Mouse (Mus musculus): ENCODE data around the gene Creg2. TPM values are rescaled to one million over a fixed set of nuclear protein-coding genes. Genes with fewer than 3 reads are reported as not detected.
"Not testable (repeated sequence)": the region's sequence is repeated elsewhere in the genome, so short reads cannot be mapped to it uniquely, and the experiment has no call there.

Creg2 gene
- total RNA-seq, 2 experiments from 2014 or later: not detected

DNA sequence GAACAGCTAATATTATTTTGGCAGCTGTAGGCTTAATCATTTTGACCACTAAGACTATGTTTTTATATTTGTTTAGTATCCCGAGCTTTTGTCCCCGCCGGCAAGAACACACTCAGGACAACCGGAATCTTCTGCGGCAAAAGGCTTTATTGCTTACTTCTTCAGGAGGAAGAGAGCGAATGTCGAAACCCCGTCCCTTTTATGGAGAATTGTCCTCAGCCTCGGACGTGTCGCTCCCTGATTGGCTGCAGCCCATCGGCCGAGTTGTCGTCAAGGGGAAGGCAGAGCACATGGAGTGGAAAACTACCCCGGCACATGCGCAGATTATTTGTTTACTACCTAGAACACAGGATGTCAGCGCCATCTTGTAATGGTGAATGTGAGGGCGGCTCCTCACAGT lies 3.6 kb upstream of the Creg2 start:
- intact Hi-C loops (cut with DNase I); DNase-seq: not testable (repeated sequence)

DNA sequence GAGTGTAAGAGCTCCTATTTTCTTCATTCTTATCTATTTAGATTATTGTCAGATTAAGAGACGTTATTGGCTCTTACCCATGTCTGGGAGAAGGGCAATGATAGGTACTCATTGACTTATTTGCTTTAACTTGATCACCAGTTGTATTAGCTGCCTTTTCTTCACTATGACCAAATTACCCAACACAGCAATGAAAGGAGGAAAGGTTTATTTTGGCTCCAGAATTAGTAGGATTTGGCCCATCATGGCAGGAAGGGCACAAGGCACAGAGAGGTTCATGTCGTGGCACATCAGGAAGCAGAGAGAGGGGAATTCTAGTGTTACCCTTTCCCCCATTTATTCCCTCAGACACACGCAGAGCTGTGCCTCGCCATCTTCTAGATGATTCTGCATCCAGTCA lies 1.8 kb upstream of the Creg2 start:
- intact Hi-C loops (cut with DNase I): no loop called here
- no peak for DNase-seq

DNA sequence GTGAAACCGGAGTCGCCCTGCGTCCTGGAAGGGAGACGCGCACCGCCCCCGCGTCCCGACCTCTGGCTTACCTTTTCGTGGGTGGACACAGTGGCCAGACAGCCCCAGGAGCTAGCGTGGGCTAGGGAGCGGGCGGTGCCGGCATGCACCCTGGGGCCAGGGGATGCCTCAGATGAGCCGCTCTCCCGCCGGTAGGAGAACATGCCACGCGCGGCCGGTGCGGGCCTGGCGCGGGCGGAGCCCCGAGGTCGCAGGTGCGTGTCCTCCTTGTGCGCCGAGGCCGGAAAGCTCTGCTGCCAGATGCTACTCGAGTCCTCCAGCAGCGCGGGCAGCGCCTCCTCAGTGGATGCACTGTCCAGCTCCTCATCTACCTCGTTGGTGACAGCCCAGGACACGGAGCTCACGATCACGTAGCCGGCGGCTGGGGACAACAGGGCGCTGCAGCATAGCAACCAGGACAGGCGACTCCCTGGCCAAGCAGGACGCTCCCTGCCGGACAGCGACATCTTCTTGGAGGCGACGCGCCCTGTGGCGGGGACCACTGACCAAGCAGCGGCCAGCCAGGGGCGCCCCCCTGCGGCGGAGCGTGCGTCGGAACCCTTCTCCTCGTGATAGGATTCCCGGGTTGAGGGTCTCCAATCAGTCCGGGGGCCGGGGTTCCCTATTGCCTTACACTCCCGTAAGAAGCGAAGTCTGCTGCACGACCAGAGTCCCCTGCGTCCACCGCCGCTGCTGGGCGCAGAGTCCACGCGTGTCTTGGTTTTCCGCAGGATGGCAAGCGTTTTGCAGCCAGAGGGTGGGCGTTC lies 636 bp downstream of the Creg2 start:
- intact Hi-C loops (cut with DNase I): no loop called here
- peak; percentile 44 to 56 for DNase-seq

DNA sequence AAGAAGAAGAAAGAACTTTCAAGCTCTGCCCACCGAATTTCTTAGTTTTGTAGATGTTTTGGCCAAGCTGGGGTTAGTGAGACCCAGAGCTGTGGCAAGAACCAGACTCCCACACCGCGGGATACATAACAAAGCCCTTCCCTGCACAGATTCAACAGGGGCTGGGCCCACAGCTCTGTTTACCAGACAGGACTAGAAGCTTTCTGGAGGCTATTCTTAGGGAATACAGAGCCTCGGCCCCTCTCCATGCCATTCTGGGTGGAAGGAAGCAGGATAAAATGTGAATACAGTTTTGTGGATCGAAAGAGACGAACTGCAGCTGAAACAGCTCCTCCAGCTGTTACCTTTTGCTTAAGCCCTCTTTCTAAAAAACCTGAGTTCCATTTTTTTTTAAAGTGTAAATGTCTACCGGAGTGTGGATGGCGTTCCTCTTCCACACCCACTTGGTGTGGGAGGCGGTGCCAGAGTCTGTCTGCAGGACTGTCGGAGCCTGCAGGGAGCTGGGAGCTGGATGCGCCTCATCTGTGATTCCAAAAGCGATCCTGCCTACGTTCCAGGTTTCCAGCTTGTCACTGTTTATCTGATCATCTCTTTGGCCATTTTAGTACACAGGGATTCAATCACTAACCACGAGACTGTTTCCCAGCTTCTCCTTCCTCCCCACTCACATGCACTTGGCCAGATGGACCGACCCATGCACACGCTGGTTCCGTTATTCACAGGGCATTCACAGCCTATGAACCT lies 1.4 kb downstream of the Creg2 start:
- intact Hi-C loops (cut with DNase I): no loop called here
- no peak for DNase-seq

DNA sequence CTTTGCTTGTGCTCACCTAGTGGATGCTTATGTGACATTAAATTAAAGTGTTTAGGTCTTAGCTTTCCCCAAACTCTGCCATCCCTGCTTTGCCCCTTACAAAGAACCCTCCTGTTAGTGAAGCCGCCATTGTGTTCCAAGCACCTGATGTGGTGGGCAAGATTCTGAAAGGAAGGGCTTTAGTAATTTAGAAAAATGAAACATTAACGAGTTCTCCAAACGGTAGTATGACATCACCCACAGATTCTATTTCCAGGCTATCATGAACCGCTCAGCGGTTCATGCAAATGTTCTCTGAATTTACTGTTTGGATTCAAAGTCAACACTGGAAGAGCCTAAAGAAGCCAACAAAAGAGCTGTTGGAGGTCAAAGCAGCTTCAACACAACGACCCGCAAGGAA lies 2.7 kb downstream of the Creg2 start:
- DNase-seq: no peak
- intact Hi-C loops (cut with DNase I): no loop called here

DNA sequence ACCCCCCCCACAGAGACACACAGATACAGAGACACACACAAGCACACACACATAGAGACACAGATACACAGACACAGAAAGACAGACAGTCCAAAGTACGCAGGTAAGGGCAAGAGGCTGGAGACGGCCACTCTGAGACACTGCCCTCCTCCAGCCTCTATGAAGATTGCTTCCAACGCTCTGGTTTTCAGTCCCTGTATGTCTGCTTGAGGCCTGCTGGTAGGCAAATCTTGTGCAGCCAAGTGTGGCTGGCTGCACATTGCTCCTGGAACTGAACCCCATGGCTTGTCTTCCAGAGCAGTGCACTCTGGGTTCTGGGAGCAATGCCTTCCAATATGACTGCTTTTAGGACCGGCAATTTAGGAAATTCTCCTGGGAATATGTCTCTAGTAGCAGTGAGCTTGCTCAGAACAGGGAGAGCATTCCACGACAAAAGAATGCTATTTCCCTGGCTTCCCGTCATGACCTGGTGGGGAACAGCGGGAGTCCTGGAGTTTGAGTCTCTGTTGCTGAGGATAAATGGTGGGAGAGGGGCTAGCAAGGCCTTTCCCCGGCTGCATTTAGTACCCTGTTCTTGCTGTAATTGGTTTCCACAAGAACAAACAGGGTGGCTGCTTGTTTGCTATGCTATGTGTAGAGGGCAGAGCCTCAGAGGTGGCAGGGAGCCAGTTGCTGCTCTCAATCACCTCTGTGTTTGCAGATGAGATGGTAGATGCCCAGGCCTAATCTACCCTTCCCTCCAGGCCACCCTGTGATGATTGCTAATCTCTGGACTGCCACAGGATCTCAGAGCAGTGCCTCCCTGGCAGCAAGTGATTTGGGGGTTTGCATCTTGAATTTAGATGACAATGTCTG lies 5.1 kb downstream of the Creg2 start:
- DNase-seq: no peak
- intact Hi-C loops (cut with DNase I): no loop called here

DNA sequence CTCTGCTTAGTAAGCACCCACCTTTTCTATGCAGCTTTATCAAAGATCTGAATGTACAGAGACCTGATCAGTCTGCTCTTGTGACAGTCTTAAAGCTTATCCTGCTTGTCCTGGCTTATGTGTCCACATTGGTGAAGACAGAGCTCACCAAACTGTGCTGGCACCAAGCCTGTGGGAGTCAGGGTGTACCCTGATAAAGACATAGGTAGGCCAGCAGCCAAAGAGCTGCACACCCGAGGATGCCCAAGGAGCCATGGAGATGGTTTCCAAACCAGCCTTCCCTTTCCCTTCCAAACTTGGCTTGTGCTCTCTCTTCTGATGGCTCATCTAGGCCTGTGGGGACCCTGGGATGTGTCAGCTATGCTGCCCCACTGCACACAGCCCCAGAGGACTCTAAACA lies 6.9 kb downstream of the Creg2 start:
- DNase-seq: no peak
- intact Hi-C loops (cut with DNase I): no loop called here

DNA sequence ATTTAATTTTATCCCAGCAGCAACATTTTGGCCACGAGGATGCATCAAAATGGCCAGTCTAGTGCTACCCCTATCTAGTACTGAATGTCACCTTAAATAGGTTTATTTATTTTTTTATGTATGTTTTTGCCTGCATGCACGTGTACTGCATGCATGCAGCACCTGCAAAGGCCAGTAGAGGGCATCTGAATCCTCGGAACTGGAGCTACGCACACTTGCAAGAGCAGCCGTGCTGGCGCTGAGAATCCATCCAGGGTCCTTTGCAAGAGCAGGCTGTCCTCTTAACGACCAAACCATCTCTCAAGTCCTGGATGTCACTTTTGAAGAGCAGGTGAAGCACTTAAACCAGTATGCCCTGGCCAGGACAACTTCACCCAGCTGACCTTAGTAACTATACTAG lies 9.6 kb downstream of the Creg2 start:
- no peak for DNase-seq
- intact Hi-C loops (cut with DNase I): no loop called here

DNA sequence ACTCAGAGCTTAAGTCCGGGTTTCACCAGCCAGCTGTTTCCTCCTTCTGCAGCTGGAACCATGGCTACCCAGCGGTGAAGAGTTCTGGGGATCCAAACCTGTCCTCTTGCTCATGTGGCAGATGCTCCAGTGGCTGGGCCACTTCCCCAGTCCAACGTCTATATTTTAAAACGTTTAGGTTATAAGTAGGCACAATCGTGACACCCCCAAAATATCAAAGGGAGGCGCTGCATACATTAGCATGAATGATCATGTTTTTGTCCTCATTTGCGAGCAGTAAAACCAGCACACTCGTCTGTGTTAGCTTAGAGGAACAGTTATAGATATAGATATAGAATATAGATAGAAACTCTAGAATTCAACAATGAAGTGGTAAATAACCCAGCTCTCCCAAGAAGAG lies 14.1 kb downstream of the Creg2 start:
- no peak for DNase-seq
- intact Hi-C loops (cut with DNase I): no loop called here

DNA sequence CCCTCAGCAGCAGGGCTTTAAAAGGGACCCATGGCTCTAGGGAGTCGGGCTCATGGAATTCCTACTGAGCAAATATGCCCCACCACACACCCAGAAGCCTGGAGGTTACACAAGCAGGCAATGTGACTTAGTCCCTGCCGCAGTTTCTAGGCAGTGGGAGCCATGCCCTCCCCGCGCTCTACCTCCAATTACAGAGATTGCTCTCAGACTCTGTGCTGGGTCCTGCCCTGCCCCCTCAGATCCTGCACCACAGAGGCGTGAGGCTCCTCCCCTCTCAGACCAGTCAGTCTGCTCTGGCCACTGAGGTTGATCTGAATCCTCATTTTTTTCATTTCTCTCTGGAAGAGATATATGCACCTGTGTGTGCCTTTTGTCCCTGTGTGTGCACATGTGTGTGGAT lies 14.6 kb downstream of the Creg2 start:
- DNase-seq: no peak
- intact Hi-C loops (cut with DNase I): no loop called here

DNA sequence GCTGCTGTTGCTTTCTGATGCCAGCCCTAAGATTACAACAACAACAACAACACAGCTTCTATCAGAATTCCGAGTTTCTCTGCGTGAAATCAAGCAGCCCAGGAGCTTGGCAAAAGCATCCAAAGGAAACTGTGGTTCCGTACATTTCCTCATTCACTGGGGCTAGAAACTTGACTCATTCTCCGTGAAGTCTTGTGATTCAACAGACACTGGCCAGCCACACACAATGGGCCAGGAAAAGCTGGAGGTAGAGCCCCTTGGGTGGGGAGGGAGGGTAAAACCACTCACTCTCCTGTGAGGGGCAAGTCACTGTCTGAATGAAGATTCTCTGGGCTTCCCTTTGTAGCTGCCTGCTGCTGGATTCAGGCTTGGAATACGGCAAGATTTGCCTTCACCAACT lies 15.1 kb downstream of the Creg2 start:
- intact Hi-C loops (cut with DNase I): no loop called here
- DNase-seq: no peak

DNA sequence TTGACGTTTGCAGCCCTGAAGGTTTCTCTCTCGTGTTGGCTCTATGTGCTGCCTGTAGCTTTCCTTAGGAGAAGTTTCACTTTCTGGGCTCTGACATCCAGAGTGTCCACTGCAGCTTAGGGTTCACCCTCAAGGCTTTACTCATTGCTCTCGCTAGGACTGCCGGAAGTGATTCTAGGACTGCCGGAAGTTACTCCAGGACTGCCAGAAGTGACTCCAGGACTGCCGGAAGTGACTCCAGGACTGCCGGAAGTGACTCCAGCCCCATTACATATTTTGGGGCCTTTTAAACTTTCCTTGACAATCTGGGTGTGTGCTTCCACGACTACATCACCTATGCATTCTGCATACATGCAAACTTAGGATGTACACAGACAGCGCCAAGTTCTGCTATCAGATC lies 22.7 kb downstream of the Creg2 start:
- DNase-seq: no peak
- intact Hi-C loops (cut with DNase I): no loop called here

DNA sequence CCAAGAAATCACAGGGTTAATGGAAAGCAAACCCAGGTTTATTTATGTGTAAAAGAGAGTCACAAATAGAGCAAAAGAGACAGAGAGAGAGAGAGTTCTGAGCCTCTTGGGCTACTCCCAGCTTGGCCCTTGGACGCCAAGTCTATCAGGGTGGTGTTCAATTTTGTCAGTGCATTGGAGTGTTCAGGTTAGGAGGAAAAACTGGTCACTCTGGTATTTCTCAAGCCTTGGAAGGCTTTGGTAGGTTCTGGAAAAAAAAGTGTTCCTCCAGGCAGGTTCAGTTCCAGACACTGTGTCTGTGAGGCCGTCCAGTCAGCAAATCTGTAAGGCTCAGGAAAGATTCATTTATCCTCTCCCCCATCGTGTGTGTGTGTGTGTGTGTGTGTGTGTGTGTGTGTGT lies 25.8 kb downstream of the Creg2 start:
- no peak for DNase-seq
- intact Hi-C loops (cut with DNase I): no loop called here

DNA sequence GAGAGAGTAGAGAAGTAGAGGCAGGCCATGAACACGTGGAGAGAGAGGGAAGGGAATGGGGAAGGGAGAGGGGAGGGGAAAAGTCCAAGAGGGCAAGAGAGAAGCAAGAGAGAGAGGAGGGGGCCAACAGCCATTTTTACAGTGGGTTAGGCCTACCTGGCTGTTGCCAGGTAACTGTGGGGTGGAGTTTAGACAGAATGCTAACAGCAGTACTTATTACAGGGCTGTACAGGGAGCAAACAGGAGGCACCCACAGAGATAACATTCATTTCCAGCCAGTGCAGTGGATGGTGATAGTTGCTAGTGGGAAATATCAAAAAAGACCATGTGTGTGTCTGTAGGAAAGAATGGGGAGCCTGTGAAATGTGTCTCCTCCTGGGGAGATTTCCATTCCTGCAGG lies 27.5 kb downstream of the Creg2 start:
- intact Hi-C loops (cut with DNase I): no loop called here
- no peak for DNase-seq

DNA sequence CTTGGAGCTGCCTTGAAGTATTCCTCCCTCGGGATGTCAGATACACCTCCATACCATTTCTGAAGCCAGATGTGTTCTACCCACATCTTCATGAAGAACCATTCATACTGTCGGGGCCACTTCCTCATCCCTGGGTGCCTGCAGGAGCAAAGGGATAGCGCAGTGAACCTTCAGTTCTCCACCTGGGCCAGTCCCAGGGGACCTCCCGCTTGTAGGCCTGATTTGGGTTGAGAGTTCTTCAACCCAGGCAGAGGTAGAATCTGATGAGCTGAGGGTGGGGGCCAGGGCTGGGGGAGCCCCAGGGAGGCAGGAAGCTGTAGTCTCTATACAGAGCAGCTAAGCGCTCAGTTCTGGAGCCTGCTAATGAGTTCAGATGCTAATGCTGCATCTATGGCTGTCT lies 28.2 kb downstream of the Creg2 start:
- DNase-seq: no peak
- intact Hi-C loops (cut with DNase I): no loop called here

DNA sequence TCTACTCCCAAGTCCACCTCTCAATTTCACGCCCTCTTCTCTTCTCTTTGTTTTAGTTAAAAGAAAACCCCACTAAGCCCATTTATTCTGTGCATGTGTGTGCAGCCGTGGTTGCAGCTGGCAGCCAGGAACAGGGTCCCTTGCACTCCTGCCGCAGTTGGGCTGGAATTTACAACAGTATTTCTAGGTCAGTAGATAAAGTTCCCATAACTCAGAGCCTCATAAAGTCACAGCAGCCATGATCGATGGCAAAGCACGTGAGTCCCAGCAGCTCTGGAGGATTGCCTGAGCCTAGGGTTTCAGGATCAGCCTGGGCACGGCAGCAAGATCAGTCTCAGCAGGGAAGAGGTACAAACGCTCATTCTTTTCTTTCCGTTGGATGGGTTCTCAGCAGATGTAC lies 32.8 kb downstream of the Creg2 start:
- intact Hi-C loops (cut with DNase I): loop anchor here (10.0 kb wide), 1 partner anchor 146 kb away; no protein-coding TSS in a partner anchor
- DNase-seq: no peak

DNA sequence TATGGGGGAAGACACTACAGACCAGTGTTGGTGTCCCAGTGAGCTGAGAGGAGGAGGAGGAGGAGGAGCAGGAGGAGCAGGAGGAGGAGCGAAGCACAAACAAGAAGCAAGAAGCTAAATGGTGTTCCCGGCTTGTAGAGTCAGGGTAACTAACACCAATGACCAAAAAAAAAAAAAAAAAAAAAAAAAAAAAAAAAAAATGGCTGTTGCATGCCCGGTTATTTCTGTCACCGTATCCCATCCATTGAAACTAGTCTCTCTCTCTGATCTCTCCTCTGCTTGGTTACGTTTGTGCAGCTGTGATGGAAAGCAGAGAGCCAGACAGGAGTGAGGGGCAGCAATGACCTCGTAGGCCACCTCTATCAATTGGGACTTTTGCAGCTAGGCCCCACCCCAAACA lies 35.7 kb downstream of the Creg2 start:
- intact Hi-C loops (cut with DNase I): loop anchor here (2.0 to 10.0 kb wide), 2 partner anchors 65 to 149 kb away; no protein-coding TSS in a partner anchor
- DNase-seq: no peak

DNA sequence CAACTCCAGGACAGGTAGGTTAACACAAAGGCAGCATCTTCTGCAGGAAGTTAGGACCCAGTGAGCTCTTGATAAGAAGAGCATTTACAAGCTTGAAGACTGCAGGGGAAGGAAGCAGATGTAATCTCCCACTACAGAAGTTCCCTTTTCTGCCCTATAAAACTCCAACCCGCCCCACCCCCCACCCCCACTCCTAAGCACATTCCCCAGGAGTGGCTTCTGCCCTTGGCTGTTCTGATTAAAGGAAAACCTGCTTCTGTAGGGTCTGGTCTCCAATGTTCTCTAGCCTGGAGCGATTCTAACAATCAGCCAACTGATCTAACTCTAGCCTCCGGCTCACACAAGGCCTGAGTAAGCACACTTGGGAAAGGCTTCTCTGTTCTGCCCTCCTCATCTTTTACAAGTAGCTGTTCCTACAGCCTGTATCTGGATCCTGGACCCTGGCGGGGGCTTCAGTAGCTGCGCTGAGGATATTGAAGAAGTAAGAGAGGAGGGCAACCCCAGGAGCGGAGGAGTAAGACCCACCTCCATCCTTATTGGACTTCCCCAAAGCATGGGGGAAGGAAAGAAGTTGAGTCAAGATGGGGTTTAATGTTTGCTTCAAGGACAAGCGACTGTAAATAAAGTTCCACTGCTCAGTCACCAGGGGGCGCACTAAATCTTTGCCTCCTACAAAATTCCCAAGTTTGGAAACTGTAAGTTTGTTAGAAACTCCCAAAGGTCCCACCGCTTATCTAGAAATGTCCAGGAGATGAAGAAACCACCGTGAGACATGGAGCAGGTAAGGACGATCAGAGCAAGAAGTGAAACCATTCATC lies 36.6 kb downstream of the Creg2 start:
- intact Hi-C loops (cut with DNase I): loop anchor here (2.0 to 10.0 kb wide), 3 partner anchors 66 to 368 kb away; no protein-coding TSS in a partner anchor
- DNase-seq: peak; percentile 64 to 68

DNA sequence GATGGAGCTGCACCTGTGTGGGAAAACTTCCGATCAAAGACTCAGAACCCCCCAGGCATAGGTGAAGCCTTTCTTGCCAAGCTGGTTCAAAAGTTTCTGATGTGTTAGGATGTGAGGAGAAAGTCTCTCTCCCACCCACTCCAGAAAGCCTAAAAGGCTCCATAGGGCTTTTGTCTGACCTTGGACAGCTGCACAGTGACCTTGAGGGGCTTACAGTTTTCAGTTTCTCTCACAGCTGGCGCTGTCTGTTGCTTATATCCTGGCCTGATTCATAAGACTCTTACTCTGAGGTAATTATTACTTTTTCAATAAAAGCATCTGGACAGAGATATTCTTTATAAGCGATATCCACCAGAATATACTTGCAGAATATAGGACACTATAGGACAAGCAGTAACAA lies 38.2 kb downstream of the Creg2 start:
- intact Hi-C loops (cut with DNase I): loop anchor here (5.0 to 10.0 kb wide), 2 partner anchors 152 to 369 kb away; no protein-coding TSS in a partner anchor
- DNase-seq: no peak

DNA sequence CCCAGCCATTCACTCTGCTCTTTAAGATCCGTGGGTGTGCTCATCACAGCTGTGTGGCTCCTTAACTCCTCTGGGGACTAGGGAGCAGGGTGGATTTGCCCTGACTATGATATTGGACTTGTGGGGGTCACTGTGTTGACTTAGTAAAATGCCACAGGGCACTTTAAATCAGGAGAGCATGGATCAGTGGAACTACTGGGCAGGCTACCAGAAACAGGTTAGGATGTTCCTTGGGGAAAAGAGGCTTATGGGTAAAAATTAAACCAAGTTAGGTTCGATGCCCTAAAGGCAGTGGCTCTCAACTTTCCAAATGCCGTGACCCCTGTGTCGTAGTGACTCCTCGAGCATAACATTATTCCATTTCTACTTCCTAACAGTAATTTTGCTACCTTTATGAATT lies 38.8 kb downstream of the Creg2 start:
- no peak for DNase-seq
- intact Hi-C loops (cut with DNase I): loop anchor here (5.0 to 10.0 kb wide), 2 partner anchors 152 to 370 kb away; no protein-coding TSS in a partner anchor

All from heart, postnatal 36 days (tissue).